In the genomic region with DNA sequence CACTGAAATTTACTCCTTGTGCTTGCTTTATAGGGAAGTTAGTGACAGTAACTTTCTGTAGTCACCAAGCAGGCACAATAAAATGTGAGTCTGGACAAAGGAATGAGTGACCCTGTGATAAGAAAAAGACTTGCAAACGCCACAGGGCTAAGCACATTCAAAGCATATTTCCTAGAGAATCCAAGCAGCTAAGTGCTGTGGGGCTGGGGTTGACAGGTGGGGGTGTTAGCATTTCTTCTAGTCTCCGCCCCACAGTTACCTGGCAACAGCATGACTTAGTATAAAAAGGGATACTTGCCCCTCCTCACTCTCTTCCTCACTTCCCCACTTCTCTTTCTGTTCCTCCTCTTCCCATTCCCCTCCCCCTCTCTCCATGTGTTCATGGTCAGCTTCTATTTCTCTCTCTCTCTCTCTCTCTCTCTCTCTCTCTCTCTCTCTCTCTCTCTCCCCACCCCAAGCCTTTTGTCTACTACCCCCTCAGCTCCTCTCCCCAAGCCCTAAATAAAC, we compare ENCODE assay signal across 32 mouse cellular contexts. TPM values are rescaled to one million over a fixed set of nuclear protein-coding genes. Genes with fewer than 3 reads are reported as not detected.
DNase-seq lines count a peak whose midpoint lies in the region; ATAC-seq and TF ChIP-seq lines count a peak whose summit lies in the region.
"Had no signal": no experiment of that assay in that cellular context is flagged by ENCODE, and none has a peak within 500 bp of the region (broad histone marks: within the 10 kb centered on the region; RNA-seq: fewer than 3 reads in every experiment).

No protein-coding gene starts in this region.

- peaks cover 0 to 17% of the 10 kb centered on the region in 2 experiments; a peak in 2 of 4 replicates for H3K4me1 ChIP-seq in CH12.LX (ENCODE audit: control insufficient read depth in 1 of 2, insufficient read depth in 2 of 2)
- no peaks in the 10 kb centered on the region; the same call in 1 of the 2 replicates for H3K4me1 ChIP-seq in intestine, postnatal 0 days (replicated peaks; ENCODE audit: control insufficient read depth, insufficient read depth, low read length)
- H3K4me1 ChIP-seq: hindbrain, embryonic 15.5 days; midbrain, embryonic 15.5 days; neural tube, embryonic 15.5 days had no signal

- H3K79me2 ChIP-seq in CH12.LX (replicated peaks; ENCODE audit: control insufficient read depth, extremely low read depth, insufficient read depth, poor library complexity, severe bottlenecking): no peaks in the 10 kb centered on the region

- in situ Hi-C loops in CH12.LX (cut with MboI; ENCODE audit: low pct_ligation_motif_present, low pct_unique_long_range_greater_than_20kb, low sequenced_read_pairs): no loop called here

- no peak overlapping the region for H3K4me3 ChIP-seq in CH12.LX (replicated peaks in 1 of 3; ENCODE audit: low read depth in 2 of 3, low read length in 2 of 3, poor library complexity in 1 of 3)
- no peak overlapping the region for H3K4me3 ChIP-seq in intestine, postnatal 0 days (ENCODE audit: low read depth, low read length)
- H3K4me3 ChIP-seq: heart, embryonic 12.5 days; hindbrain, embryonic 10.5 days; hindbrain, embryonic 15.5 days; midbrain, embryonic 10.5 days; midbrain, embryonic 15.5 days; neural tube, embryonic 15.5 days had no signal

- no peaks in the 10 kb centered on the region for H3K9me3 ChIP-seq in CH12.LX (replicated peaks; ENCODE audit: low read length)
- H3K9me3 ChIP-seq in intestine, postnatal 0 days (ENCODE audit: control insufficient read depth): no peaks in the 10 kb centered on the region
- H3K9me3 ChIP-seq: G1E; heart, embryonic 12.5 days; hindbrain, embryonic 10.5 days; hindbrain, embryonic 15.5 days; midbrain, embryonic 10.5 days; midbrain, embryonic 15.5 days; neural tube, embryonic 15.5 days had no signal

- TF ChIP-seq RAD21 in CH12.LX (IDR thresholded peaks at IDR 0.05; ENCODE audit: low read depth, low read length): no peak

- H3K27me3 ChIP-seq in CH12.LX (replicated peaks): no peaks in the 10 kb centered on the region
- H3K27me3 ChIP-seq in intestine, postnatal 0 days (replicated peaks; ENCODE audit: control insufficient read depth, insufficient read depth, low read length): no peaks in the 10 kb centered on the region
- H3K27me3 ChIP-seq: heart, embryonic 12.5 days; hindbrain, embryonic 15.5 days; midbrain, embryonic 15.5 days; neural tube, embryonic 15.5 days; Patski had no signal

- no peak overlapping the region for H3K4me2 ChIP-seq in CH12.LX (ENCODE audit: insufficient read depth, low read depth, poor library complexity, severe bottlenecking)
- no peak overlapping the region for H3K4me2 ChIP-seq in intestine, postnatal 0 days (replicated peaks; ENCODE audit: low read depth)
- H3K4me2 ChIP-seq: heart, embryonic 12.5 days; hindbrain, embryonic 15.5 days; midbrain, embryonic 15.5 days; neural tube, embryonic 15.5 days had no signal

- no peak overlapping the region for H3K9ac ChIP-seq in CH12.LX (ENCODE audit: insufficient read depth, low read depth)
- H3K9ac ChIP-seq in intestine, postnatal 0 days (ENCODE audit: low read depth, low read length): no peak overlapping the region
- H3K9ac ChIP-seq: heart, embryonic 12.5 days; hindbrain, embryonic 15.5 days; liver, embryonic 14.5 days; midbrain, embryonic 15.5 days; neural tube, embryonic 15.5 days had no signal

- WGBS in intestine, postnatal 0 days: 49% methylated on average over 2 of the region's 2 CpGs

- dilution Hi-C loops in CH12.LX (cut with MboI; ENCODE audit: extremely low pct_ligation_motif_present, extremely low pct_unique_long_range_greater_than_20kb, low sequenced_read_pairs): no loop called here

- no peak for TF ChIP-seq EP300 in CH12.LX (IDR thresholded peaks at IDR 0.05; ENCODE audit: low read length)

- no peak overlapping the region for H3K27ac ChIP-seq in CH12.LX (ENCODE audit: insufficient read depth, low read depth)
- H3K27ac ChIP-seq in intestine, postnatal 0 days (ENCODE audit: low read depth, low read length): no peak overlapping the region
- H3K27ac ChIP-seq: hindbrain, embryonic 10.5 days; hindbrain, embryonic 15.5 days; liver, embryonic 14.5 days; macrophage; midbrain, embryonic 10.5 days; midbrain, embryonic 15.5 days; neural tube, embryonic 15.5 days; stomach, postnatal 0 days had no signal

- TF ChIP-seq CTCF in CH12.LX (conservative IDR thresholded peaks at IDR 0.05 in 1 of 2, IDR thresholded peaks at IDR 0.05 in 1 of 2; ENCODE audit: low read depth in 2 of 2, low read length in 2 of 2): no peak
- no peak for TF ChIP-seq CTCF in intestine, postnatal 0 days (IDR thresholded peaks at IDR 0.05; ENCODE audit: low read depth)

- ATAC-seq in common myeloid progenitor, adult 5-6 weeks (replicated peaks; ENCODE audit: low read depth, poor library complexity, severe bottlenecking): peak; percentile 36; the same call in 1 of the 2 replicates
- ATAC-seq in megakaryocyte, adult 5-6 weeks (ENCODE audit: poor library complexity, severe bottlenecking): peak; percentile 69
- no peak for ATAC-seq in intestine, postnatal 0 days
- ATAC-seq: forebrain, embryonic 14.5 days; midbrain, embryonic 15.5 days; Patski had no signal

- H3K36me3 ChIP-seq in CH12.LX (replicated peaks in 1 of 2; ENCODE audit: control insufficient read depth in 1 of 2, insufficient read depth in 1 of 2, low read length in 1 of 2): no peaks in the 10 kb centered on the region
- no peaks in the 10 kb centered on the region for H3K36me3 ChIP-seq in intestine, postnatal 0 days (ENCODE audit: control insufficient read depth, insufficient read depth)
- H3K36me3 ChIP-seq: G1E; heart, embryonic 12.5 days; hindbrain, embryonic 10.5 days; hindbrain, embryonic 15.5 days; midbrain, embryonic 10.5 days; midbrain, embryonic 15.5 days; neural tube, embryonic 15.5 days had no signal

- peak; percentile 12 for DNase-seq in CH12.LX (ENCODE audit: extremely low read depth)
- peak; percentile 36 for DNase-seq in lung, postnatal 10 days
- no peak for DNase-seq in right cerebral cortex, postnatal 4 days
- no peak for DNase-seq in heart, postnatal 10 days
- DNase-seq: cerebellum, adult 18-20 months; cerebellum, postnatal 14 days; gastrocnemius, postnatal 25 days; heart, adult 18-20 months; kidney, adult 8-10 months; kidney, postnatal 10 days; layer of hippocampus, postnatal 36 days; liver; right cerebral cortex, adult 18-20 months; thymus, adult 18-20 months; thymus, postnatal 25 days had no signal

- no peak for TF ChIP-seq POLR2A in CH12.LX (IDR thresholded peaks at IDR 0.05; ENCODE audit: low read depth, low read length)

- intact Hi-C loops in heart, postnatal 10 days (cut with DNase I): no loop called here

TF ChIP-seq in CH12.LX, 34 proteins besides CTCF, POLR2A, EP300 and RAD21:
- TF ChIP-seq BHLHE40 (IDR thresholded peaks at IDR 0.05; ENCODE audit: low read depth, low read length) (no peak), POLR2AphosphoS2 (IDR thresholded peaks at IDR 0.05; ENCODE audit: low read depth, low read length) (no peak), UBTF (IDR thresholded peaks at IDR 0.05; ENCODE audit: low read depth, low read length) (no peak), KAT2A (IDR thresholded peaks at IDR 0.05; ENCODE audit: insufficient replicate concordance, low read length) (no peak), GABPA (IDR thresholded peaks at IDR 0.05; ENCODE audit: insufficient replicate concordance, low read depth, low read length) (no peak), MAZ (IDR thresholded peaks at IDR 0.05; ENCODE audit: low read depth, low read length) (no peak), MYC (IDR thresholded peaks at IDR 0.05; ENCODE audit: low read depth, low read length) (no peak), MAFK (IDR thresholded peaks at IDR 0.05; ENCODE audit: insufficient replicate concordance, low read length) (no peak), SMC3 (IDR thresholded peaks at IDR 0.05; ENCODE audit: low read depth, low read length) (no peak), ELF1 (IDR thresholded peaks at IDR 0.05; ENCODE audit: low read depth, low read length) (no peak), MEF2A (IDR thresholded peaks at IDR 0.05; ENCODE audit: borderline replicate concordance, low read depth, low read length) (no peak), ZC3H11A (IDR thresholded peaks at IDR 0.05; ENCODE audit: low read depth, low read length) (no peak), JUN (IDR thresholded peaks at IDR 0.05; ENCODE audit: insufficient read depth, low read depth, low read length) (no peak), CHD1 (IDR thresholded peaks at IDR 0.05; ENCODE audit: low read depth, low read length) (no peak), USF1 (IDR thresholded peaks at IDR 0.05; ENCODE audit: low read depth, low read length) (no peak), IRF4 (IDR thresholded peaks at IDR 0.05; ENCODE audit: low read depth, low read length) (no peak), NRF1 (IDR thresholded peaks at IDR 0.05; ENCODE audit: low read depth, low read length) (no peak), USF2 (conservative IDR thresholded peaks at IDR 0.05; ENCODE audit: low read depth, low read length) (no peak), CHD2 (IDR thresholded peaks at IDR 0.05; ENCODE audit: low read length) (no peak), MAX (IDR thresholded peaks at IDR 0.05; ENCODE audit: low read length) (no peak)

RNA-seq across cellular contexts. Expression of a gene that starts 11.4 kb away (rescaled TPM):
- total RNA-seq in CH12.LX (2012; rRNA removed) (not detected in 2 replicates), CH12.LX (2014; rRNA removed) (not detected in 2 replicates)
- polyA plus RNA-seq in CH12.LX (2012; ENCODE audit: insufficient read length, low read depth): not detected in 2 replicates
- total RNA-seq in common myeloid progenitor, adult 5-6 weeks (2017): not detected in 2 replicates
- not detected in 2 replicates for total RNA-seq in megakaryocyte, adult 5-6 weeks (2015)
- total RNA-seq in megakaryocyte, adult 5-6 weeks (2017): not detected in 2 replicates
- polyA plus RNA-seq in intestine, postnatal 0 days (2015; fragmentation: Nextera tagmentation; extraction: Ambion mirVana): 18.3 and 22.1 TPM in 2 replicates
- total RNA-seq in heart, postnatal 10 days (2021): not detected
- total RNA-seq: adrenal gland, postnatal 36 days; gastrocnemius, postnatal 25 days; layer of hippocampus, postnatal 36 days had no signal
- polyA plus RNA-seq: C2C12; forebrain, embryonic 14.5 days; G1E; macrophage; neural tube, embryonic 15.5 days had no signal

Comparison
In these comparisons a context has a peak if more than half of its experiments do, and no peak if none do; other contexts are left out.
1. DNase-seq: peak in CH12.LX (single experiment) and lung, postnatal 10 days (single experiment); none in right cerebral cortex, postnatal 4 days (single experiment) and heart, postnatal 10 days (0 of 2).